Mouse (Mus musculus) embryo, embryonic 9.5 days (tissue): ENCODE data around the gene Aars2.

ENCODE experiments used
- DNase-seq: peaks from one replicate; pipeline ENCODE4 v3.0.0-alpha.2; 2017; ENCODE audit errors: extremely low spot score

Aars2 gene

GRCm38 (mm10) chr17:45506700-45507189 is at the start of gene Aars2:
Gene Aars2, plus strand, starts transcription at chr17:45506841.
- peak; percentile 97 for DNase-seq

DNA sequence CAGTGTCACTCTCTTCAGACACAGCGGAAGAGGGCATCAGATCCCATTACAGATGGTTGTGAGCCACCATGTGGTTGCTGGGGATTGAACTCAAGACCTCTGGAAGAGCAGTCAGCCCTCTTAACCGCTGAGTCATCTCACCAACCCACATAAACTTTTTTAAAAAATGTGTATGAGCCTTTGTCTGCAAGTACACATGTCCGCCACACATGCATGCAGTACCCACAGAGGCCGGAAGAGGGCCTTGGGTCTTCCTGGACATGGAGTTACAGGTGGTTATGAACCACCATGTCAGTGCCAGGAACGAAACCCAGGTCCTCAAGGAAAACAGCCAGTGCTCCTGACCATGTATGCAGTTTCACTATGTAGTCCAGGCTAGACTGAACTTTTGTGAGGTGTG is 49.2 kb upstream of the Aars2 start:
- no peak for DNase-seq

DNA sequence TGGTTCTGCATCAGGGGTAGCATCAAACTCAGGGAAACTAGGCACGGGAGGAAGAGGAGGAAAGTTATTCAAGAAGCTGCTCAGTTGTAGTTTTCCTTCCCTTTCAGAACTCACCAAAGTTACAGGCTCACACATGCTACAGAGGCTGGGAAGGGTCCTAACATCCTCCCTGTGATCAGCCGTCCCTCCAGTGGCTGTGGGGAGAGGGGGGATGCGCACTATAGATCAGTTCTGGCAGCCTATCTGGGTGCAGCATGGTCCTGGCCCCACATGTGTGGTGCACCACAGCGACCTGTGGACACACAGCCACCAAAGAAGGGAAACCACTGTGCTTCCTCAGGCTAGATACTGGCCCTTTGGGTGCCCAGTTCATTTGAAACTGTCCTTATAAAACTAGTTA is 48.1 kb upstream of the Aars2 start:
- no peak for DNase-seq

DNA sequence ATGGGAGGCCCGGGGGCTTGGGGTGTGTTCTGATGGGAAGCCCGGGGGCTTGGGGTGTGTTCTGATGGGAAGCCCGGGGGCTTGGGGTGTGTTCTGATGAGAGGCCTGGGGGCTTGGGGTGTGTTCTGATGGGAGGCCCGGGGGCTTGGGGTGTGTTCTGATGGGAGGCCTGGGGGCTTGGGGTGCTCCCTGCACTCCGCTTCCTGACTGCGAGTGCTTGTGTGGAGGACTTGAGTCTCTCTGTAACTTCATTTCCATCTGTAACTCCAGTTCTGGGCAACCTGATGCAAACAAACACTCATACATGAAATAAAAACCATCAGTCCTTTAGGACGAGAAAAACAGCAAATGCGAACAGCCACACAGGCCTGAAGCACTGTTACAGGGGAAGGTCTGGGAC is 47.6 kb upstream of the Aars2 start:
- no peak for DNase-seq

DNA sequence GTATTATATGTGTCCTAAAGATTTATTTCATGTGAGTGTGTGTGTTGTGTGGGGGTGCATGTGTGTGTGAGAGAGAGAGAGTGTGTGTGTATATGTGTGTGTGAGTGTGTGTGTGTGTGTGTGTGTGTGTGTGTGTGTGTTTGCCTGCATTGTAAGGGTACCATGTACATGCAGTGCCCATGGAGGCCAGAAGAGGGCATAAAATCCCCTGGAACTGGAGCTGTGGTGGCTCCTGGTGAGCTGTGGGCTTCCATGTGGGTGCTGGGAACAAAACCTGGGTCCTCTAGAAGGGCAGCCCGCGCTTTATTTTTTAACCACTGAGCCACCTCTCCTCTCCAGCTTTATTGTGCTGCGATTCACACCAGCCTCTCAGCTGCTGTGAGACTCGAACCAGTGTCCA is 44.1 kb upstream of the Aars2 start:
- DNase-seq: no peak

DNA sequence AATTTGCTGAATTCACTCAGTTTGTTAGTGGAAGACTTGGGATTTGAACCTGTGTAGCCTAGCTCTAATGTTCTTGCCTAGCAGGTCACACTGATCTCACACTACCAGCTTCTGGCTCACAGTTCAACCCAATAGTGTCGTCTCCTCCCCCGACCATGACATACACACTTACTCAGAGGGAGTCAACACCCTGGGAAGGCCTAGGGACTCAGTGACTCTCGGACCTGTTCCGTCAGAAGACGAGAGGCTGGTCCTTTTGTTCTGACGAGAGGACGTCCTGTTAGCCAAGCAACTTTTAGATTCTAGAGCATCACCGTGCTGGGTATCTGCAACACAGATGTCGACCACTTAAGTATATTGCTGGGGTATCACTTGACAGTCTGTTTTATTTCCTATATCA is 42.4 kb upstream of the Aars2 start:
- DNase-seq: no peak

GRCm38 (mm10) chr17:45466701-45467100 is 39.9 kb upstream of the Aars2 start:
- no peak for DNase-seq

DNA sequence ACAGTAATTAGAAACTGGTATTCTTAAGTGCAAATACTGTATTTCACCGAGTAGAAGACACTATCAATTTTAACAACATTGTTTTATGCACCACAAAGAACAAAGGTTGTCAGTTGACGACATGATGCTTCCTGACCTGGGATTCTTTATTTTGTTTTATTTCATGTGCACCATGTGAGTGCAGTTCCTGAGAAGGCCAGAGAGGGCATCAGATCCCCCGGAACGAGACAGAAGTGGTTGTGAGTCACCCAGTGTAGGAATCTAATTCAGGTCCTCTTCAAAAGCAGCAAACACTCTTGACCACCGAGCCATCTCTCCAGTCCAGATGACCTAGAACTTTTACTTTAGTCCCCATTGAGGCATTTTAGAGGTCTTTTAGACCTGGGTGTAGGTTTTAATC is 38.3 kb upstream of the Aars2 start:
- DNase-seq: no peak

DNA sequence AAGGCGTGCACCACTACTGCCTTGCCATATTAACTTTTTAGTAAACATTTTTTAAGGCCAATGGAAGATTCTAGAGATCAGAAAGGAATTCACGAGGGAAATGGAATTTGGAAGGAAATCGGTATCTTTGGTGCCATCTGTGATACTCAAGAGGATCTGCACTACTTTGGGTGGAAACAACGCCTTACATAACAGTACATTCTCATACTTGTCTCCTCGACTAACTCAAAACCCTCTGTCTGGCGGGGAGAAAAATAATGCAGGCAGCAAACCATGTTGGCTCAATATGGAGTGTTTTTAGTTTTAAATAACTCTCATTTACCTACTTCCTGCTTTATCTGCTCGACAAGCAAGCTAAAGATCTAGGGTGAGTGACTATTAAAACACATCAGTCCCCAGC is 35.9 kb upstream of the Aars2 start:
- no peak for DNase-seq

GRCm38 (mm10) chr17:45473667-45474066 is 33.0 kb upstream of the Aars2 start:
- DNase-seq: no peak

GRCm38 (mm10) chr17:45474146-45474545 is 32.5 kb upstream of the Aars2 start:
- no peak for DNase-seq

DNA sequence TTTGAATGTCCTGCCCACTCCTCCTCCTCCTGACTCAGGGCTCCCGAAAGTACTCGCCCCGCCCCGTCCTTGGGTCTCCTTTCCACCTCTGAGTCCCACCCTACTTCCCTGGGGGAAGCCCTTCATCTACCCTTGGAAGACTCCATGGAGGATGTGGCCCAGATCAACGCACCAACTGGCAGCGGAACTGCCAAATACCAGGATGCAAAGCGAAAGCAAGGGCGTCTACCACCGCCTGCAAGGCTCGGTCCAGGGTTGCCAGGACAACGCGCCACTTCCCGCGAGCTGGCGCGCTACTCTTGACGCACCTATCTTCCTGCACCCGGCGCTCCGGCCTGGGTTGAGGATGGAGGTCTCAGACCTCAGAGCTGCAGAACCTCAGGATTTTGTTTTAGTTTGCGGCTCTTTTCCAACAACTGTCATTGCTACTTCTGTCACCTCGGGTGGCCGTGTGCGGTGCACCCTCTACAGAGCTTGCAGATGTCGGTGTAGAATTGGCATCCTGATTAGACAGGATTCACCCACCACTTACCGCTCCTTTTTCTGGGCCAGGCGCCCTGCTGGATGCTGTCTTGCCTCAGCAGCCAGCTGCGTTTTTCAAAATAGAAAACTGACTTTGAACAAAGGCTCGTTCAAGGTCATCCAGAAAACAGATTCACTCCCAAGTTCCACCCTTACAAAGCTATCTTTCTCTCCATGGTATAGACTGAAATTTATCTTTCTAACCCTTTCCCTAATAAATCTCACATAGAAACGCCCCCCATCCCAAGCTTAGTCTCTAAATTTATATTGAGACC is 31.8 kb upstream of the Aars2 start, which contains the start of gene Spats1:
Gene Spats1 (minus strand): TSS at position 747 of the 797 bp plus-strand sequence.
- peak; percentile 45 for DNase-seq

GRCm38 (mm10) chr17:45478234-45478825 is 28.3 kb upstream of the Aars2 start:
- DNase-seq: peak; percentile 84

DNA sequence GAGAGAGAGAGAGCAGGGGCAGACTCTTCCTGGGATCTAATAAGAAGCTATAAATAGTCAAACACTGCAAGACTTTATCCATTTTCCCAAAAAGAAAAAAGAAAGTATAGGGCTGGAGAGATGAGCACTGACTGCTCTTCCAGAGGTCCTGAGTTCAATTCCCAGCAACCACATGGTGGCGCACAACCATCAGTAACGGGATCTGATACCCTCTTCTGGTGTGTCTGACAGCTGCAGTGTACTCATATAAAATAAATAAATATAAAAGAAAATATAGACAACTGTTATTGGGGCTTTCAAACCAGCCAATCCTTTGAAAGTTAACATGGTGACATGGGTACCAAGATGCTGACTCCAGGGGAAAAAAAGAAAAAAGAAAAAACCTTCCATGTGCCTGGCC is 26.2 kb upstream of the Aars2 start:
- no peak for DNase-seq

- no peak for DNase-seq
These were observed 21.1 kb upstream of the Aars2 start for GRCm38 (mm10) chr17:45485581-45485980.

- no peak for DNase-seq
These were observed 19.4 kb upstream of the Aars2 start for GRCm38 (mm10) chr17:45487216-45487615.

DNA sequence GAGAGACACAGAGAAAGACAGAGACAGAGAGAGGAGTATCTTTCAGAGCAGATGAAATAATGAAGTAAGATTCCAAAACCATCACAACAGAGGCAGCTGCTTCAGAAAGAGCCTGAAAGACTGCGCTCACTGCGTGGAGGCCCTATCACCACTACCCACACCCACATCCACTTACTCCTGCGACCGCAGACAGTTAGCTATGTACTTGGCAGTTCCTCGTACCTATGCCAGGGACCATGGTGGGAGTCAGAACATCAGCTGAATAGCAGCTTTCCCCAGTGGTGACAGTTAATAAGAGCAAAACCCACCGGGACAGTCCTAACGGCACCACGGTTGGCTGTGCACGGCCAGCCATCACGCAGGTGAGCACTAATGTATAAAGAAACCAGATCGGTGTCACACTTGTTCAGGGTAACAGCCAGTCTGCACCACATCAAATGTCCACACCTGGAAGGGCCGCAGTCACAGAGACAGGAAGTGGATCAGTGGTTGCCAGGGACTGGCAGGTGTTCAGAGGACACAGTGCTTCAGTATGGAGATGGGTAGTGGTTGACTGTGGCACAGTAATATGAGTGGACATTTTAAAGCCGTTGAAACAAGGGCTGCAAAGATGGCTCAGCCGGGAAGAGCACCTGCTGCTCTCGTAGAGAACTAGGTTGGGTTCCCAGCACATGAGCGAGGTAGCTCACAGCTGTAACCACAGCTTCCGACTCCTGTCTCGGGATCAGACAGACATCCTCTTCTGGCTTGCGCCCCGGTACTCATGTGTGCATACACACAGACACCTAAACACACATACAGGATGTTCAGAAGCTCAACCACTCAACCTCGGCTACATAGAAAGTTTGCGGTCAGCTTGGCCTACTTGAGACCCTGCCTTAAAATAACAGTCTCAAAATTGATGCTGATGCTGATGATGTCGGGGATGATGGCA is 18.1 kb upstream of the Aars2 start:
- DNase-seq: no peak

DNA sequence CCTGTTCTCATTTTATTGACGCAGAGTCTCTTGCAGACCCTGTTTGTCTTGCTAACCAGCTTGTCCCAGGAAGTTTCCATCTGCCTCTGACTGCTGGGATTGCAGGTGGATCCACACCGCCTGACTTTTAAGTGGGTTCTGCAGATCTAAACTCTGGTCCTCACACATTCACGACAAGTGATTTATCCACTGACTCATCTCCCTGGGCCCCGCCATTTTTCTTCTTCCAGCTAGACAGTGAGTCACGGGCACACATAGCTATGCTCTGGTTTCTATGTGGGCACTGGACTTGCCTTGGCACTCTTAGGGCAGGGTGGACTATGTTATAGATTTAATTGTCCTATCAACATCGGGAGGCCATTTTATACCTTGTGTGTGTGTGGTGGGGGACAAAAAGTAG is 16.9 kb upstream of the Aars2 start:
- DNase-seq: no peak

GRCm38 (mm10) chr17:45490532-45491154 is 16.0 kb upstream of the Aars2 start:
- DNase-seq: no peak

DNA sequence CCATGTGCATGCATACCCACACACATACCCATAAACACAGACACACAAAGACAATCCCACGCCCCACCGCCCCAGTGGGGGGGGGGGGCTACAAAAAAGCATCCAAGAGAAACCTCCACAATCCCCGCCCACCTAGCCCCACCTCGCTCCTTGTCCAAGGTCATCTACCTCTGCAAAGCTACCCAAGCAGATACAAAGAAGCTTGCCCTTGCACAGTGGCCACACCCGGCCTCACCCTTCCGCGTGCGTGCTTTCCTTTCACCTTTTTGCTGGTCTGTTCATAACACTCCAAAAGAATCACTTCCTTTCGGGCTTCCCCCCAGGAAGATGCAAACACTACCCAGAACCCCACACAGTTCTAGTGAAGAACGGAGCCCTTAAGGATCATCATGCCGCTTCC is 11.2 kb upstream of the Aars2 start:
- no peak for DNase-seq

GRCm38 (mm10) chr17:45498397-45498796 is 8.2 kb upstream of the Aars2 start:
- no peak for DNase-seq

GRCm38 (mm10) chr17:45499516-45499915 is 7.1 kb upstream of the Aars2 start:
- no peak for DNase-seq
